Mouse (Mus musculus) neural tube, embryonic 13.5 days (tissue): ENCODE measurements around the gene Gm29776. TPM values are rescaled to one million over a fixed set of nuclear protein-coding genes. Genes with fewer than 3 reads are reported as not detected.
A peak's percentile ranks its signal among the peaks of the same experiment; 100 is the strongest.

Experiments used
- ATAC-seq: fragments of 200-750 bp; cut with Nextera tagmentation; 2 replicates; pipeline ENCODE4 v1.8.0; 2017; ENCODE audit warnings: low read depth, mild to moderate bottlenecking, moderate TSS enrichment, moderate library complexity
- H3K27ac ChIP-seq: fragments of 300-500 bp; sonication (generic); replicated peaks from 2 replicates; pipeline ENCODE4 v1.5.1; 2015; ENCODE audit warnings: moderate library complexity, mild to moderate bottlenecking, inconsistent platforms
- H3K27me3 ChIP-seq: fragments of 300-500 bp; sonication (generic); 2 replicates; pipeline ENCODE4 v1.6.1; 2015; ENCODE audit warnings: mild to moderate bottlenecking, inconsistent platforms
- H3K36me3 ChIP-seq: fragments of 300-500 bp; sonication (generic); 2 replicates; pipeline ENCODE4 v1.6.1; 2015; ENCODE audit warnings: mild to moderate bottlenecking, inconsistent platforms
- H3K4me1 ChIP-seq: fragments of 300-500 bp; sonication (generic); replicated peaks from 2 replicates; pipeline ENCODE4 v1.6.1; 2015; ENCODE audit warnings: inconsistent platforms
- H3K4me2 ChIP-seq: fragments of 300-500 bp; sonication (generic); 2 replicates; pipeline ENCODE4 v1.6.1; 2015; ENCODE audit warnings: inconsistent platforms, mild to moderate bottlenecking, moderate library complexity
- H3K4me3 ChIP-seq: fragments of 300-500 bp; sonication (generic); 2 replicates; pipeline ENCODE4 v1.5.1; 2015; ENCODE audit warnings: mild to moderate bottlenecking, inconsistent platforms
- H3K9ac ChIP-seq: fragments of 300-500 bp; sonication (generic); 2 replicates; pipeline ENCODE4 v1.6.1; 2015; ENCODE audit warnings: moderate library complexity, mild to moderate bottlenecking, inconsistent platforms
- H3K9me3 ChIP-seq: fragments of 300-500 bp; sonication (generic); 2 replicates; pipeline ENCODE4 v1.6.1; 2016; ENCODE audit warnings: inconsistent platforms
- WGBS: fragments of 180-500 bp; shearing (Covaris S2); methylation state at CpG from one replicate; pipeline ENCODE4 v1.1.7; 2015; 5-methylcytosine and 5-hydroxymethylcytosine counted together
- polyA plus RNA-seq: library from polyadenylated mRNA; unstranded; fragments of >200 nt; fragmentation: Nextera tagmentation; extraction: Ambion mirVana; gene quantifications from 2 replicates; pipeline ENCODE4 v1.2.1, GENCODE M21; 2015

Gm29776 gene
- polyA plus RNA-seq: 0.12 and 0.24 TPM in 2 replicates

DNA sequence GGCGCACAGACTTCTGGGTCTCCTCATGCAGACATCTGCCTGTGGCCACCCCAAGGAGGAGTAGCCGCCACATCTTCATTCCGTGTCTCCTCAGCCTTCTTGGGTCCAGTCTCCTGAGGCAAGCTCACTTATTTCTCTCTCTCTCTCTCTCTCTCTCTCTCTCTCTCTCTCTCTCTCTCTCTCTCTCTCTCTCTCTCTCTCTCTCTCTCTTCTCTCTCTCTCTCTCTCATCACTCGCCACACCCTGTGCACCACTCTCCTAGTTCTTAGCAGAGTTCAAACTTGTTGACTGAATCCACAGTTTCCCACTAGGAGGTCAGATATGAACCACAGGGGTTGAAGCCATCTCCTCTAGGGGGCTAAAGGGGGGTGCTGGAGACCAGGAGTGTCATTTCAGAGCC is at the start of gene Gm29776:
Gene Gm29776, minus strand, starts transcription at position 101 of the 400 bp plus-strand sequence.
- H3K9ac ChIP-seq: no peak within 1 kb of the TSS
- H3K4me2 ChIP-seq: no peak within 1 kb of the TSS
- WGBS: 80% methylated on average over 3 of the region's 4 CpGs
- peaks cover 14% of the 10 kb centered on the region for H3K36me3 ChIP-seq
- ATAC-seq: no peak
- peaks cover 6% of the 10 kb centered on the region; the same call in 1 of the 2 replicates for H3K27me3 ChIP-seq
- H3K27ac ChIP-seq: no peak within 1 kb of the TSS
- H3K4me3 ChIP-seq: no peak within 1 kb of the TSS
- no peaks in the 10 kb centered on the region for H3K9me3 ChIP-seq
- no peaks in the 10 kb centered on the region for H3K4me1 ChIP-seq

DNA sequence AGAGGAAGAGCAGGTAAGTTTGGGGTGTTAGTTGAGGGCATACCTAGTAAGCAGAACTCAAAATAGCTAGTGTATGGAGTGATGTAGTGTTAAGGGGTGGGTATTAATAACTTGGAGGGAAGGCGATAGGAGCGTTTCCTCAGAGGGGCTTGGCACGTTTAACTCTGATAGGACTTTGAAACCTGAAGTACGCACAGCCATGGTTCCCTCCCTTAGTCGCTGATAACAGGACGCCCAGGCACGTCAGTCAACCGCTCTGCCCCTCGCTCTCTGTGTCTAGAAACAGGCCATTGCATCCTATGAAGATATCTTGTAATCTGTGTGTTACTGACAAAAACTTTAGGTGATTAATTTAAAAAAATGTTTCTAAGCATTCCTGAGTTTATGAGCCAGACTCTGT is 47.4 kb upstream of the Gm29776 start:
- H3K36me3 ChIP-seq: no peaks in the 10 kb centered on the region
- no peaks in the 10 kb centered on the region for H3K4me1 ChIP-seq
- H3K27me3 ChIP-seq: no peaks in the 10 kb centered on the region
- H3K4me2 ChIP-seq: no peak overlapping the region
- H3K4me3 ChIP-seq: no peak overlapping the region
- no peaks in the 10 kb centered on the region for H3K9me3 ChIP-seq
- no peak overlapping the region for H3K9ac ChIP-seq
- H3K27ac ChIP-seq: no peak overlapping the region
- ATAC-seq: no peak
- WGBS: 94% methylated on average over 9 of the region's 9 CpGs

DNA sequence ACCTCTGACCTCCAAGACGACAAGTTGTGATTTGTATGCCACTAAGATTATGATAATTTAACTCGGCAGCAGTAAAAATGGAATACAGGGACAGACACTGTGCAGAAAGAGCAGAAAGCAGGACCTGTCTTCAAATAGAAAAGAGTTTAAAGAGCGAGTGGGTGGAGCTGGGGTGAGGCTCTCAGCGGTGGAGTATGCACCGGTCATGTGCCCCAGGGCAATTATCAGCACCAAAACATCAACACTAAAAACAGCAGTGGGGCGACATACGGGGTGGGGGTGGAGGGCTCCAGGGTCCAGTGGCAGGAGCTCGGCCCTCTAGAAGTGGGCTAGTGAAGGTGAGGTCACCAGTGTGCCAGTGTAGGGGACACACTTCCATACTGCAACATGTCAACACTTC is 45.8 kb upstream of the Gm29776 start:
- Histone ChIP-seq H3K4me2 (no peak overlapping the region), H3K4me1 (no peaks in the 10 kb centered on the region), H3K9me3 (no peaks in the 10 kb centered on the region), H3K36me3 (no peaks in the 10 kb centered on the region), H3K4me3 (no peak overlapping the region), H3K9ac (no peak overlapping the region), H3K27me3 (no peaks in the 10 kb centered on the region), H3K27ac (no peak overlapping the region)
- no peak for ATAC-seq
- 71% methylated on average over 8 of the region's 8 CpGs for WGBS

DNA sequence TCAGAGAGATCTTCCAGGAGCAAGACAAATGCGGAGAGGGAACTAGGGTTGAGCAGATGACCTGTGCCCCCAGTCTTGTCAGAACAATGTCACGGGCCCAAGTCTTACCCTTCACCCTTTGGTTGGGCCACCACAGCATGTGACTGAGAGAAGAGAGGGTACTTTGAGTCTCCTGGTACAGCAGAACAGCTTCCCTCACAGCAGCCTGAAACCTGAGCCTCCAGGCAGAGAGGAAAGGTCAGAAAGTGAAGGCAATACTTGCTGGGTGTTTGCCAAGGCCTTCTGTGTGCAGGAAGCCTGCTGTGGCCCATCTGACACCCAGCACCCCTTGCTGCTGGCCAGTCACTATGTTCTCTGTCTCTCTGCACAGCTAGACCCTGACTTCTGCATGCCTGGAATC is 43.7 kb upstream of the Gm29776 start:
- no peak overlapping the region for H3K4me3 ChIP-seq
- no peak for ATAC-seq
- H3K27me3 ChIP-seq: no peaks in the 10 kb centered on the region
- no peak overlapping the region for H3K9ac ChIP-seq
- H3K4me2 ChIP-seq: no peak overlapping the region
- H3K9me3 ChIP-seq: no peaks in the 10 kb centered on the region
- H3K4me1 ChIP-seq: 0 out of 2 replicates have a peak, but pooled peaks cover under 1% of the 10 kb centered on the region
- WGBS: 68% methylated on average over 2 of the region's 2 CpGs
- H3K27ac ChIP-seq: no peak overlapping the region
- no peaks in the 10 kb centered on the region for H3K36me3 ChIP-seq

DNA sequence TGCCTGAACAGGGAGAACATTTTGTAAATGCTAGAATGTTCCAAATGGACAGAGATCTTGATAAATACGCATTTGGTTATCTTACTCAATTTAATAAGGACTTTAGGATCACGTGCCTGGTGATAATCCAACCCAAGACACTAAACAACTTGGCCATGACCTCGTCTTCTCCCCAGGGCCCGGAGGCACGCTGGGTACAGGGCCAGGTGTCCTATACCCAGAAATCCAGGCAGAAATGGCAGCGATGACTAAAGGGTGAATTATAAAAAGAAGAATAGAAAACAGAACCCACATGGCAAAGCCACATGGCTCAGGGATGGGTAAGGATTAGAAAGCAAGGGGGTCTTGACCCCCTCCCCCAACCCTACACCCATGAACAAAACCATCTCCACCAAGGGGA is 43.1 kb upstream of the Gm29776 start:
- Histone ChIP-seq H3K4me1 (peaks cover 7% of the 10 kb centered on the region), H3K4me3 (no peak overlapping the region), H3K36me3 (no peaks in the 10 kb centered on the region), H3K9ac (no peak overlapping the region), H3K27ac (no peak overlapping the region), H3K9me3 (no peaks in the 10 kb centered on the region), H3K4me2 (no peak overlapping the region), H3K27me3 (no peaks in the 10 kb centered on the region)
- 91% methylated on average over 6 of the region's 6 CpGs for WGBS
- ATAC-seq: no peak

DNA sequence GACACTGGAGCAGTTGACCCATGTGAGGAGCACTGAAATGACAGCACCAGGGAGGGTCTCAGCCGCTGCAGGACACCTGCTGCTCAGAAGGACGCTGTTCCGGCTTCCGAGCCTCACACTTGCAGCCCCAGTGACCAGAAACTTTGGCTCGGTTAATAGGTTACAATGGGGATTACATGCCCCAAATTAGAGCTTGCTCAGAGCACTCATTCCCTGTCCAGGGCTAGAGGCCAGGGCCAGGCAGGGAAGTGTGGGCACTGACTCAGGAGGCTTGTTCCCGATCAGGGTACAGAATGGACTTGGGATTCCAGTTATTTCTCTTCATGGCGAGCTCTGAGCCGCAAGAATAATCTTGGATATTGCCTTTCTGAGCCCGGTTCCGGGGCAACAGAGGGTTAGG is 39.0 kb upstream of the Gm29776 start:
- H3K9me3 ChIP-seq: no peaks in the 10 kb centered on the region
- 72% methylated on average over 10 of the region's 10 CpGs for WGBS

DNA sequence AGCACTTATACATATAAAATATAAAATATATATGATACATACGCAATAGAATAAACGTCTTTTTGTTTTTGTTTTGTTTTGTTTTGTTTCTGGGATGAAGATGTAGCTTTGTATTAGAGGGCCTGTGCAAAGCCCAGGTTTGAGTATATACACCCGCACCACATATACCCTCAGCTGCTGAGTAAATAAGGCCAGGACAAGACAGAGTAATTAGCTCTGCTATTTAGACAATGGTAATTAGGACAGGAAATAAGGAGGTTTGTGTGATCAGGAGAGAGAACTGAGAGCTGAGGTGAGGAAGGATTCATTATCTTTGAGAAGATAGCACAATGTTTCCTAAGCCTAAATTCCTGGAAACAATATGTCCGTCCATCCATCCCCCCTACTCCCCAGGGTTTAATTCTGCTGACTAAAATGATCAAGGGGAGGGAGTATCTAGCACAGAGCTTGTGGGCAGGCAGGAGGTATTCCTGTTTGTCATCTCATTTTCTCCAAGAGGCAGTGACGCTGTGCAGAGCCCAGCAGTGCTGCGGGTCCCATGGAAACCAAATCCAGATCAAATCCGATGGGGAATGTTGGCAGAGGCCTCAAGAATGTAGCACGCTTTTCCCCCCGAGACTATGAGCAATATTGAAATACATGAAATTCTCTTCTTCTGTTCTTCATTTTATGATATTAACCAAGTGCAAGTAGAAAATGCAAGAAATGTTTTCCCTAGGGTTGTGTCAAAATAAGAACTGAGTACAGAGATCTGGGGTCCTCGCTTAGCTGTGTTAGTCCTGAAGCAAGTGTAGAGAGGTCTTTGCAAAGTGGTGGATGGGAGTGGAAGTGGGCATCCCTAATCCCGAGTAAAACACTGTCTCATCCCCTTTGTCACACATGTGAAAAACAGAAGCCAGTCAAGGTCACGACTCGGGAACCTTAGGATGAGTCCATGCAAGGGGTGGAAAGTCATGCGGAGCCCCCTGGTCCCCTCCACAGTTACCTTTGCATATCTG is 38.2 kb upstream of the Gm29776 start:
- ATAC-seq: peak; percentile 69; the same call in 1 of the 2 replicates
- 68% methylated on average over 14 of the region's 14 CpGs for WGBS
- peak overlapping the region; percentile 56 for H3K27ac ChIP-seq

More for the DNA sequence above, 39.0 kb upstream of the Gm29776 start:
- Histone ChIP-seq H3K9ac (no peak overlapping the region), H3K4me1 (peaks cover 13% of the 10 kb centered on the region), H3K4me3 (no peak overlapping the region), H3K36me3 (no peaks in the 10 kb centered on the region), H3K27me3 (no peaks in the 10 kb centered on the region), H3K4me2 (no peak overlapping the region), H3K27ac (no peak overlapping the region)
- ATAC-seq: no peak

DNA sequence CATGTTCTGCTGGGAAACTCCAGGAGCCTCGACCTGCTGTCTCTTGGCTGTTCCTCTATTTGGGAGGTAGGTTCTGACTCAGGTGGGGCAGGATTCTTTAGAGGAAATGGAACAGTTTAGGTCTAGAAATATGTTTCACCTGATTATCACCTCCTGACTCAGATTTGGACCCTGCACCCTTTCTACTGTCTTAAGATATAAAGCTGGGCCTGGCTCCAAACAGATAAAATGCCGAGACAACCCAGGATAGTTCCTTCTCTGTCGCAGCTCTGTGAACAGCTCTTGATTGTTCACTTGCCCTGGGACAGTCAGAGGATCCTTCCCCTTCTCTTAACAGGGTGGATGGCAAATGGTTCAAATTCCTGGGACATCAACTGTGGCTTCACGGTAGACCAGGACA is 36.6 kb upstream of the Gm29776 start:
- H3K9me3 ChIP-seq: no peaks in the 10 kb centered on the region
- ATAC-seq: no peak
- no peak overlapping the region for H3K4me2 ChIP-seq
- H3K27me3 ChIP-seq: no peaks in the 10 kb centered on the region
- H3K27ac ChIP-seq: no peak overlapping the region
- 85% methylated on average over 4 of the region's 4 CpGs for WGBS
- no peaks in the 10 kb centered on the region for H3K36me3 ChIP-seq
- H3K4me3 ChIP-seq: no peak overlapping the region
- peaks cover 13% of the 10 kb centered on the region for H3K4me1 ChIP-seq
- H3K9ac ChIP-seq: no peak overlapping the region

More for the DNA sequence above, 38.2 kb upstream of the Gm29776 start:
- H3K4me2 ChIP-seq: no peak overlapping the region
- H3K9ac ChIP-seq: no peak overlapping the region
- no peaks in the 10 kb centered on the region for H3K9me3 ChIP-seq
- H3K27me3 ChIP-seq: no peaks in the 10 kb centered on the region
- no peak overlapping the region for H3K4me3 ChIP-seq
- no peaks in the 10 kb centered on the region for H3K36me3 ChIP-seq
- peaks cover 13% of the 10 kb centered on the region for H3K4me1 ChIP-seq

DNA sequence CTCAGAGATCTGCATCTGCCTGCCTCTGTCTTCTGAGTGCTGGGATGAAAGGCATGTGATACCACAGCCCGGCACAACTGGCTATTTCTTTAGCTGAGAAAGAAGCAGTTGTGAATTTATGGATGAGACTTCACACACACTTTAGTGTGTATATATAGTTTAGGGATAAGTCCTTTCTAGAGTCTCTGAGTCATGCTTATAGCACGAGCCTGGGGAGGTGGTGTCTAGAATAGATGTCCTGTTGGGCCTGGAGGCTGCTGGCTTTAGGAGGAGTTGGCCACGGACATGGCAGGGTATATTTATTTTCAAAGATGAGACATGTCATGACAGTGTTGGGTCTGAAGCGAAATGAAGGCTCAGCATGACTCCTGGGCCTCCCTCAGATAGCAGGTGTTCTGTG is 35.4 kb upstream of the Gm29776 start:
- 64% methylated on average over 4 of the region's 4 CpGs for WGBS
- Histone ChIP-seq H3K9me3 (no peaks in the 10 kb centered on the region), H3K4me3 (no peak overlapping the region), H3K9ac (no peak overlapping the region), H3K27me3 (no peaks in the 10 kb centered on the region), H3K4me1 (peaks cover 13% of the 10 kb centered on the region), H3K4me2 (no peak overlapping the region), H3K36me3 (no peaks in the 10 kb centered on the region), H3K27ac (no peak overlapping the region)
- ATAC-seq: no peak

DNA sequence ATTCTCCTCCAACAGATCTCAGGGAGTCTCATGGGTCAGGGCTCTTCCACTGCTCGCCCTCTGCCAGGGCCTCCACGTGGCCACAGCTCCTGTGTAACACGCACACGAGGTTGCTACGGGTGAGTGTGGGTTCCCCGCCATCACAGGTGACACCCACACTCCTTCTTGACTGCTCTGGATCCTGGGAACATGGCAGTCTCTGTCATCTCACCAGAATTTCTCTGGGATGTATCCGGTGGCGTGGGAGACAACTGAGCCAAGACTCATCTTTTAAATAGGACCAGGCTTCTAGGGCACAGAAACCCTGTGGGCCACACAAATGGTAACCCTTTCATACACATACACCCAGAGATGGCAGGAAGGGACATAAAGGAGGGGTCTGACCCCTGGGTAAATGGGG is 33.6 kb upstream of the Gm29776 start:
- WGBS: 89% methylated on average over 8 of the region's 8 CpGs
- H3K27me3 ChIP-seq: no peaks in the 10 kb centered on the region
- H3K27ac ChIP-seq: no peak overlapping the region
- H3K36me3 ChIP-seq: no peaks in the 10 kb centered on the region
- H3K4me2 ChIP-seq: no peak overlapping the region
- no peaks in the 10 kb centered on the region for H3K9me3 ChIP-seq
- H3K4me3 ChIP-seq: no peak overlapping the region
- no peak for ATAC-seq
- peaks cover 10% of the 10 kb centered on the region for H3K4me1 ChIP-seq
- H3K9ac ChIP-seq: no peak overlapping the region

DNA sequence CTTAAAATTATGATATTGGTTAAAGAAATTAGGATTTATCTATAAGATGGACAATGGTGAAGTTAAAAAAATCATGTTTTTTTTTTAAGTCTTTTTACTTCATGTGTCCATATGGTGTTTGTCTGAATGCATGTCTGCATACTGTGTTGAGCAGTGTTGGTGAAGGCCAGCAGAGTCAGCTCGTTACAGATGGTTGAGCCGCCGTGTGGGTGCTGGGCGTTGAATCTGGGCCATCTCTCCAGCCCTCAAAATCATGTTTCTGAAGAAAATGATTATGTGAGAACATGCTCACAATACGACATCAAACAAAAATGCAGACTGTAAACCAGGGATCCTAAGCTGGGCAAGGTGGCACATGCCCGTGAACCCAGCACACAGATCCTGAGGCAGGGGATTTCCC is 31.7 kb upstream of the Gm29776 start:
- Histone ChIP-seq H3K27me3 (no peaks in the 10 kb centered on the region), H3K9ac (no peak overlapping the region), H3K36me3 (no peaks in the 10 kb centered on the region), H3K4me1 (no peaks in the 10 kb centered on the region), H3K9me3 (no peaks in the 10 kb centered on the region), H3K27ac (no peak overlapping the region), H3K4me3 (no peak overlapping the region), H3K4me2 (no peak overlapping the region)
- 94% methylated on average over 6 of the region's 6 CpGs for WGBS
- ATAC-seq: no peak

DNA sequence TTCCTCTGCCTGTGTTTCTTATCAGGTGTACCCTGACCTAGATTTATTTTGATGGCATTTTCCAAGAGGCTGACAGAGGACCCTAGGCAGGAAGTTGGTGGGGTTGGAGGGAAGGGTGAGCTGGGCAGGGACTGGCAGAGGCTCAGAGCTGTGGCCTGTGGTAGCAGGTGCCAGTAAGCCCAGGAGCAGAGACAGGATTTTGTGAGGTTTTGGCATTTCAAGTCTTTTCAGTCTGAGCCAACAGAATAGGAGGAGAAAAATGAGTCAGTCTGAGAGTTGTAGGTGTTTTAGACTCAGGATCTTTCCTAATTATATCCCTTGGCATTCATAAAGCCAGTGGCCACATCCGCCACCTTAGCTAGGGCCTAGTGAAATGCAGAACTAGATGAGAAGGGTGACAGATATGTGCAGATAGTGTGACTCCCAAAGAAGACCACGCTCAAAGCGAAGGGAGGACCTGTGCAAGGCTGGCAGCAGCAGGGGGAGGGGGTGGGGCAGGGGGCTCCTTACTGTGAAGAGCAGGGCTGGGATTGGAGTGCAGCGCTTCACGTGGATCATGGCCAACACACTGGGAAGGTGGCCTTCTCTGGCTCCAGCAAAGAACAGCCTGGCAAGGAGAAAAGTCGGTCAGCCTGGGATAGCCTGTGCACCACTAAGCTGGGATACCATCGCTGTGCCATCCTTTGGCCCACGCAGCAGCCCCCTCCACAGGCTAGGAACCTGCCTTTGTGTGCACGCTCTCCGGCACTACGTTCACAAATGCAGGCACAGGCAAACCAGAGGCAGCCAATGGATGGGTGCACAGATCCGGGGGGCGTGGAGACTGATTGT is 30.4 kb upstream of the Gm29776 start:
- WGBS: 79% methylated on average over 13 of the region's 13 CpGs
- Histone ChIP-seq H3K27me3 (no peaks in the 10 kb centered on the region), H3K4me3 (no peak overlapping the region), H3K27ac (no peak overlapping the region), H3K9ac (no peak overlapping the region), H3K36me3 (no peaks in the 10 kb centered on the region), H3K9me3 (no peaks in the 10 kb centered on the region), H3K4me2 (no peak overlapping the region), H3K4me1 (no peaks in the 10 kb centered on the region)
- ATAC-seq: no peak
